Mouse (Mus musculus): ENCODE measurements at regions not wholly inside any gene's neighbourhood (a gene's known extent, or its start where the extent isn't known, plus 50 kb on each side); places are given as distances from the start of the nearest gene placed in this dataset.

DNA sequence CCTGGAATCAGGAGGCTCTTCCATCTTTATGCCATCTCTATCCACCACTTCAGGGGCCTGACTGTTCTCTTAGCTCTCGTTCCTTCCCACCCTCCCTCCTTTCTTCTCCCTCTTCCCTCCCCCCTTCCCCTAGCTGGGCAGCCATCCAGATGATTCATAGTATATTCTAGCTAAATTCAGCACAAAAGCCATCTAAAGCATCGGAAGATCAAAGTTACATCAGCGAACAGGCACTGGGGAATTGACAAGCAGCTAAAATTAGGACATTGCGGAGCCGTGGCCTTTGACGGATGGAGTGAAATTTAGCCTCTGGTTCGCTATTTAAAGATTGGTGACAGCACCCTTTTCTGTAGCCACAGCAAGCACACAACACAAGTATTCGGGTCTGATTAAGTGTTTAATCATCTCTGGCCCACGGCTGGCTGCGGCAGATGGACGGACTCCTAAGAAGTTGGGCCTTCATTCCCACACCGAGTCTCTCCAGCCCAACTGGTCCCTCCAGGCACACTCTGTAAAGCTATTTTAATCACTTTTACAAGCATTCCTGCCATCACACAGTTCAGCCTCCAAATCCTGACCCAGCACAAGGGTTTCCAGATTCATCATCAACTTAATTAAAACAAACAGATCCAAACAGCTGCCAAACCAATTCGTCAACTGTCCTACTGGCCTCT lies 163.8 kb downstream of the Auh start:
- Histone ChIP-seq H3K4me1 (ENCODE audit: insufficient read depth) (peaks cover 16% of the 10 kb centered on the region; the same call in 1 of the 2 replicates), H3K4me3 (ENCODE audit: low read depth, low read length) (no peak overlapping the region), H3K27me3 (ENCODE audit: insufficient read depth, low read length) (no peaks in the 10 kb centered on the region), H3K9ac (peak overlapping the region; percentile 29; the same call in 1 of the 2 replicates), H3K36me3 (ENCODE audit: insufficient read depth) (no peaks in the 10 kb centered on the region), H3K9me3 (ENCODE audit: low read length) (no peaks in the 10 kb centered on the region), H3K4me2 (ENCODE audit: low read depth) (no peak overlapping the region; the same call in 1 of the 2 replicates), H3K27ac (ENCODE audit: low read depth, low read length) (peak overlapping the region; percentile 42)
- peak; percentile 72 for ATAC-seq
- peak; percentile 83 for DNase-seq
- 9% methylated on average over 13 of the region's 13 CpGs for WGBS
- no peak for TF ChIP-seq CTCF (IDR thresholded peaks at IDR 0.05; ENCODE audit: low read depth)

DNA sequence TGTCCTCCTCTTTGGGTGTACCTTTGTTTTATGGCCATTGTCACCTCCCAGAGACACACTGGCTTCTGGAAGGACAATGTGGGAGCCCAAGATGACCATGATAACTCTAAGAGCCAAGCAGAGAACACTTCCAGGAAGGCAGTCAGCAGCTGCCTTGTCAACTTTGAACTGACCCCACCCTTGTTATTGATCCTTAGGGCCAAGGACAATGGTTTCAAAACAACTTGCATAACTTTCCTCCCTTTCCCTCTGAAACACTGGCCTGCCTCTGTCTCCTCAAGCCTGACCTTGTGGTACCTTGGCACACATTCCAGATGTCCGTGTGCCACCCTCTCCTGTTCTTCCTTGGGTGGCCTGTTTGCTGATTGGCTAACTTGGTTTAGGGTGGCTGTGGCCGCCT lies 163.2 kb downstream of the Auh start:
- Histone ChIP-seq H3K27ac (ENCODE audit: low read depth, low read length) (peak overlapping the region; percentile 42; the same call in 1 of the 2 replicates), H3K36me3 (ENCODE audit: insufficient read depth) (no peaks in the 10 kb centered on the region), H3K4me2 (ENCODE audit: low read depth) (no peak overlapping the region), H3K27me3 (ENCODE audit: insufficient read depth, low read length) (no peaks in the 10 kb centered on the region), H3K9ac (no peak overlapping the region), H3K4me1 (ENCODE audit: insufficient read depth) (peaks cover 16% of the 10 kb centered on the region; the same call in 1 of the 2 replicates), H3K9me3 (ENCODE audit: low read length) (no peaks in the 10 kb centered on the region), H3K4me3 (ENCODE audit: low read depth, low read length) (no peak overlapping the region)
- WGBS: 78% methylated on average over 2 of the region's 2 CpGs
- no peak for DNase-seq
- no peak for TF ChIP-seq CTCF (IDR thresholded peaks at IDR 0.05; ENCODE audit: low read depth)
- ATAC-seq: no peak

- H3K4me1 ChIP-seq (ENCODE audit: insufficient read depth): peaks cover 11% of the 10 kb centered on the region; the same call in 1 of the 2 replicates
- ATAC-seq (peak; percentile 72; the same call in 1 of the 2 replicates), DNase-seq (peak; percentile 19)
- H3K36me3 ChIP-seq (ENCODE audit: insufficient read depth): no peaks in the 10 kb centered on the region
- H3K4me3 ChIP-seq (ENCODE audit: low read depth, low read length): no peak overlapping the region
- no peak overlapping the region for H3K27ac ChIP-seq (ENCODE audit: low read depth, low read length)
- 67% methylated on average over 8 of the region's 8 CpGs for WGBS
- TF ChIP-seq CTCF (IDR thresholded peaks at IDR 0.05; ENCODE audit: low read depth): no peak
- H3K4me2 ChIP-seq (ENCODE audit: low read depth): no peak overlapping the region
- H3K9me3 ChIP-seq (ENCODE audit: low read length): no peaks in the 10 kb centered on the region
- no peaks in the 10 kb centered on the region for H3K27me3 ChIP-seq (ENCODE audit: insufficient read depth, low read length)
- no peak overlapping the region for H3K9ac ChIP-seq
Measured at GRCm38 (mm10) chr13:52769956-52770355, 159.5 kb downstream of the Auh start.

GRCm38 (mm10) chr13:52771518-52771917 lies 158.0 kb downstream of the Auh start:
- Histone ChIP-seq H3K27me3 (ENCODE audit: insufficient read depth, low read length) (no peaks in the 10 kb centered on the region), H3K9me3 (ENCODE audit: low read length) (no peaks in the 10 kb centered on the region), H3K27ac (ENCODE audit: low read depth, low read length) (no peak overlapping the region), H3K4me2 (ENCODE audit: low read depth) (no peak overlapping the region), H3K4me1 (ENCODE audit: insufficient read depth) (no peaks in the 10 kb centered on the region), H3K4me3 (ENCODE audit: low read depth, low read length) (no peak overlapping the region), H3K36me3 (ENCODE audit: insufficient read depth) (no peaks in the 10 kb centered on the region), H3K9ac (no peak overlapping the region)
- ATAC-seq (no peak), DNase-seq (no peak)
- 89% methylated on average over 3 of the region's 3 CpGs for WGBS
- TF ChIP-seq CTCF (IDR thresholded peaks at IDR 0.05; ENCODE audit: low read depth): no peak

DNA sequence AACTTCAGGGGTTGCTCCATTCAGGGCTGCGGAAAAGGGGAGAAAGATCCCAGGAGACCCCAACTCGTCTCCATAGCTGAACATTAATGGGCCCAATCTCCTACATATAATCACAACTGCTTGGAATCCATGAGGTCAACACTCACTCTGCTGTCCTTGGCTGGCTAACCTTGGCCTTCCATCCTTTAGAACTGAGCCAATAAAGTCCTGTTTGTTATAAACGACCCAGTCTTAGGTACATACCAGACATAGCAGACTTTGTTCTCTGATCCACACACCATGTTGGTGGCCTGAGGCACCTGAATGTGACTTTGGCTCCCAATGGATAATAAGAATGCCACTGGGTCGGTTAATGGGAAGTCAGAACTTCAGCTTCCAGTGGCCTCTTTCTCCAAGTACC lies 157.4 kb downstream of the Auh start:
- no peaks in the 10 kb centered on the region for H3K36me3 ChIP-seq (ENCODE audit: insufficient read depth)
- WGBS: 84% methylated on average over 4 of the region's 4 CpGs
- H3K4me1 ChIP-seq (ENCODE audit: insufficient read depth): no peaks in the 10 kb centered on the region
- DNase-seq: no peak
- no peak overlapping the region for H3K4me3 ChIP-seq (ENCODE audit: low read depth, low read length)
- no peak for TF ChIP-seq CTCF (IDR thresholded peaks at IDR 0.05; ENCODE audit: low read depth)
- H3K27me3 ChIP-seq (ENCODE audit: insufficient read depth, low read length): no peaks in the 10 kb centered on the region
- H3K27ac ChIP-seq (ENCODE audit: low read depth, low read length): no peak overlapping the region
- no peak overlapping the region for H3K4me2 ChIP-seq (ENCODE audit: low read depth)
- no peak for ATAC-seq
- H3K9ac ChIP-seq: no peak overlapping the region
- H3K9me3 ChIP-seq (ENCODE audit: low read length): no peaks in the 10 kb centered on the region

DNA sequence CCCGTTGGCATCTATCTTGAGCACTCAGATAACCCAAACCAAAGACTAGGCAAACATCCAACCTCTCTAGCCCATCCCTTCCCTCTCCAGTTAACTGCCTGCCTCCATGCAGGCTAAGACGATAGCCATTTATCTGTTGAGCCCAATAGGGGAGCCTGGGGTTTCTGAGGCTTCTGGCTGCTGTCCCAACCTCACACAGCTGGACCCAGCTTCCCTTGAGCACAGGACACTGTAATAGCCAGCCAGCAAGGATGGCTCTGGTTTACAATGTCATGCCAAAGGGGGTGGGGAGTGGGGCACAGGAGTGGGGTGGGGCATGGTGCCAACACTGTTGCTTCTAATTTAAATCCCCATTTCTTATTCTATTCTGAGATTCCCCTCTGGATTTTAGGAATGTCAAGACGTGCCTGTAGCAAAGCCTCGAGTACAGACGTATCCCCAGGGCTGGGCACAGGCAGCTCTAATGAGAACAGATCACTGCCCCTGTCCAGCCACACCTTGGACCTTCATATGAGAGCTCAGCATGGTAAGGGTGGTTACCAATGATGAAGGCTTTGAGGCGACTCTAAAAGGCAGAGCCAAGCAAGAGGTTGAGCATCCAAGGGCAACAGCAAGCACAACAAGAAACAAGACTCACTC lies 152.0 kb downstream of the Auh start:
- TF ChIP-seq CTCF (IDR thresholded peaks at IDR 0.05; ENCODE audit: low read depth): no peak
- no peak for DNase-seq
- H3K9me3 ChIP-seq (ENCODE audit: low read length): no peaks in the 10 kb centered on the region
- 59% methylated on average over 6 of the region's 6 CpGs for WGBS
- H3K9ac ChIP-seq: no peak overlapping the region
- H3K27me3 ChIP-seq (ENCODE audit: insufficient read depth, low read length): no peaks in the 10 kb centered on the region
- H3K27ac ChIP-seq (ENCODE audit: low read depth, low read length): no peak overlapping the region
- no peak overlapping the region for H3K4me3 ChIP-seq (ENCODE audit: low read depth, low read length)
- no peaks in the 10 kb centered on the region for H3K36me3 ChIP-seq (ENCODE audit: insufficient read depth)
- no peak overlapping the region for H3K4me2 ChIP-seq (ENCODE audit: low read depth)
- ATAC-seq: peak; percentile 23
- H3K4me1 ChIP-seq (ENCODE audit: insufficient read depth): no peaks in the 10 kb centered on the region

DNA sequence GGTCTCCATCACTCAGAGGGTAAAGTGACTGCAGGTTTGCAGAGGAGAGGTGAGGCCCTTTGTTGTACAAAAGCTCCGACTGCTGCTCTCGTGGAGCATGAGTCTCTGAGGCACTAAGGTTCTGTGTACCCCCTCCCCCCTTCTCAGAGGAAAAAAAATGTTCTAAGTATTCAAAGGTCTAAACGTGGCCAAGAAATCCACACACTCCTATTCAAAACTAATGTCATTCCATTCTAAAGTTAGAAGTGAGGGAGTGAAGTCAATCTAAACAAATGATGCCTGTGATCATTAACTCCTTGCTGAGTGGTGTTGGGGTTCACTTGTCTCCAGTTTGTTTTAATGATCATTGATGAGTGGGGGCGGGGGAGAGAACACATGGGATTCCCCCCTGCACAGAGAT lies 150.6 kb downstream of the Auh start:
- Histone ChIP-seq H3K36me3 (ENCODE audit: insufficient read depth) (no peaks in the 10 kb centered on the region), H3K9ac (no peak overlapping the region), H3K27ac (ENCODE audit: low read depth, low read length) (no peak overlapping the region), H3K4me3 (ENCODE audit: low read depth, low read length) (no peak overlapping the region), H3K9me3 (ENCODE audit: low read length) (no peaks in the 10 kb centered on the region), H3K27me3 (ENCODE audit: insufficient read depth, low read length) (no peaks in the 10 kb centered on the region), H3K4me1 (ENCODE audit: insufficient read depth) (no peaks in the 10 kb centered on the region), H3K4me2 (ENCODE audit: low read depth) (no peak overlapping the region)
- no peak for TF ChIP-seq CTCF (IDR thresholded peaks at IDR 0.05; ENCODE audit: low read depth)
- DNase-seq (no peak), ATAC-seq (no peak)
- 21% methylated on average over 4 of the region's 4 CpGs for WGBS

All from forebrain, postnatal 0 days (tissue).